Mouse (Mus musculus): ENCODE measurements around the gene Rffl.
"Not testable (repeated sequence)": the region's sequence is repeated elsewhere in the genome, so short reads cannot be mapped to it uniquely, and the experiment has no call there.

Gene Rffl

GRCm38 (mm10) chr11:82845415-82846078 is 25.5 kb downstream of the Rffl start:
- DNase-seq (ENCODE audit: low spot score in 2 of 2) = peak in 1 of 2 experiments; percentile 33

- DNase-seq (ENCODE audit: low spot score in 2 of 2) = no peak
These were observed 26.1 kb downstream of the Rffl start for GRCm38 (mm10) chr11:82844771-82845414.

GRCm38 (mm10) chr11:82838511-82838910 is 32.5 kb downstream of the Rffl start:
- DNase-seq (ENCODE audit: low spot score in 2 of 2) = no peak

GRCm38 (mm10) chr11:82837848-82838247 is 33.2 kb downstream of the Rffl start:
- no peak for DNase-seq (ENCODE audit: low spot score in 2 of 2)

GRCm38 (mm10) chr11:82837192-82837591 is 33.8 kb downstream of the Rffl start:
- DNase-seq (ENCODE audit: low spot score in 2 of 2) = no peak

- DNase-seq (ENCODE audit: low spot score in 2 of 2) = no peak
These were observed 35.2 kb downstream of the Rffl start for GRCm38 (mm10) chr11:82835616-82836432.

- DNase-seq (ENCODE audit: low spot score in 2 of 2) = not testable (repeated sequence)
These were observed 36.7 kb downstream of the Rffl start for GRCm38 (mm10) chr11:82834359-82834758.

GRCm38 (mm10) chr11:82833929-82834328 is 37.1 kb downstream of the Rffl start:
- DNase-seq (ENCODE audit: low spot score in 2 of 2) = no peak

- DNase-seq (ENCODE audit: low spot score in 2 of 2) = not testable (repeated sequence)
These were observed 38.6 kb downstream of the Rffl start for GRCm38 (mm10) chr11:82832402-82832801.

GRCm38 (mm10) chr11:82831008-82831893 is 39.8 kb downstream of the Rffl start:
- DNase-seq (ENCODE audit: low spot score in 2 of 2) = no peak

- DNase-seq (ENCODE audit: low spot score in 2 of 2) = no peak
These were observed 44.2 kb downstream of the Rffl start for GRCm38 (mm10) chr11:82826818-82827217.

- DNase-seq (ENCODE audit: low spot score in 2 of 2) = no peak
These were observed 50.1 kb downstream of the Rffl start for GRCm38 (mm10) chr11:82820788-82821456.

- no peak for DNase-seq (ENCODE audit: low spot score in 2 of 2)
These were observed 51.7 kb downstream of the Rffl start for GRCm38 (mm10) chr11:82819350-82819749.

GRCm38 (mm10) chr11:82808485-82808884 is 62.5 kb downstream of the Rffl start:
- no peak for DNase-seq (ENCODE audit: low spot score in 2 of 2)

GRCm38 (mm10) chr11:82807370-82807769 is 63.6 kb downstream of the Rffl start:
- no peak for DNase-seq (ENCODE audit: low spot score in 2 of 2)

GRCm38 (mm10) chr11:82806656-82807055 is 64.4 kb downstream of the Rffl start:
- no peak for DNase-seq (ENCODE audit: low spot score in 2 of 2)

GRCm38 (mm10) chr11:82783453-82783852 is 87.6 kb downstream of the Rffl start:
- no peak for DNase-seq (ENCODE audit: low spot score in 2 of 2)

- DNase-seq (ENCODE audit: low spot score in 2 of 2) = no peak
These were observed 88.8 kb downstream of the Rffl start for GRCm38 (mm10) chr11:82782197-82782596.

GRCm38 (mm10) chr11:82780983-82781903 is 89.8 kb downstream of the Rffl start, which contains the start of gene Lig3:
Lig3 (plus strand) TSS chr11:82781108.
- DNase-seq (ENCODE audit: low spot score in 2 of 2) = peak; percentile 90

GRCm38 (mm10) chr11:82780134-82780533 is 90.9 kb downstream of the Rffl start:
- DNase-seq (ENCODE audit: low spot score in 2 of 2) = no peak

Measured in frontal cortex, postnatal 25 days (tissue).